Mouse (Mus musculus) R1 (cell line): ENCODE results near the gene Gm20388.

Experiments
- DNase-seq: peaks from one replicate; pipeline ENCODE4 v3.0.0-alpha.2; 2018; ENCODE audit warnings: low read depth, low spot score

The Gm20388 gene

DNA sequence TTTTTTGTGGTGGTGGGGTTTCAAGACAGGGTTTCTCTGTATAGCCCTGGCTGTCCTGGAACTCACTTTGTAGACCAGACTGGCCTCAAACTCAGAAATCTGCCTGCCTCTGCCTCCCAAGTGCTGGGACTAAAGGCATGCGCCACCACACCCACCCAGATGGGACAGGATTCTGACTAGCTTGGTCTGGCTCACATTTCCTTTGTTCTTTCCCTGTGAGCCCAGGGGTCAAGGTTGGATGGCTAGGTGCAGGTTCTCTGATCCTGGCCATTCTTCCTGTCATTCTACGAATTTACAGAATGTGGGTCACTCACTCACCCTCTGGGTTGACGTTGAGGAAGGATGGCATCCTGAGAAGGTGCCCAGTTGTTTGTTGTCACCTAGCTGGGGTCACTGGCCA, 423.6 kb downstream of the Gm20388 start:
- DNase-seq, result peak; percentile 94

- peak; percentile 100 for DNase-seq
Measured at GRCm38 (mm10) chr8:120334878-120335261, 424.2 kb downstream of the Gm20388 start.

DNA sequence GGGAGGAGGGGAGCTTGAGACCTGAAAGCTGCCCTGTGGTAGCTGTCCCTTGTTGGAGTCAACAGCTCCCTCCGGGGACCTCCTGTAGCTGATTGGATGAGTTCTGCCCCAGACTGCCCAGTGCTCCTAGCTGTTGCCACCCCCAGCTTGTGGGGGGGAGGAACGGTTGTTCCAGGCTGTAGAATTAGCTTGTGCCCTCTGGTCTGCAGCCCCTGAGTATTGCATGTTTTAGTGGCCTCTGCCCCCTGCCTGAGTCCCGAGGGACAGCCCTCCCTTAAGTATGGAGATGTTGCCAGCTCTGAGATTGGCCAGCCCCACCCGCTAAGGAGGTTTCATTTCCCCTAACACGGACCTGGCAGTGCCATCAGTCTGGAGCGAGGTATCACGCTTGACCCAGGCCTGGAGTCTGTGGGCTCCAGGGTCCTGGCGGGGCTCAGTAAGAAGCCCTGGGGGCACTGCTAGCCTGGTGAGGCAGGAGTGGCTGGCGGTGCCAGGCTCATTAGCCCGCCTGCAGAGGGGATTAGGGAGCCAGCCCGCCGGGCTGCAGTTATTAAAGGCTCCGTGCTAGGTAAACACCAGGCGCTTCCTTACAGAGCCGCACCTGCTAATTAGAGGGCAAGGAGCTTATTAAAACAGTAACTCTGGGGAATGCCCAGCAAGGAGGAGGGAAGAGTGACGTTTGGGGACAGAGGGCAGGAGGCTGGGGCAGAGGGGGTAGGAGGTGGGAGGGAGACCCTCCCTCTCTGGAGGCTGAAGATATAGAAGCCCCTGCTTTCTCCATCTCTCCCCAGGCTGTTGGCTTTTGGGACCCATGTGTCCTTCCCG, 424.8 kb downstream of the Gm20388 start:
- DNase-seq, result peak; percentile 61

- DNase-seq, result peak; percentile 60
Measured at GRCm38 (mm10) chr8:120336087-120336380, 425.4 kb downstream of the Gm20388 start.

GRCm38 (mm10) chr8:120336909-120337555, 426.4 kb downstream of the Gm20388 start:
- DNase-seq, result peak; percentile 95

GRCm38 (mm10) chr8:120337627-120338026, 427.0 kb downstream of the Gm20388 start:
- DNase-seq, result no peak

DNA sequence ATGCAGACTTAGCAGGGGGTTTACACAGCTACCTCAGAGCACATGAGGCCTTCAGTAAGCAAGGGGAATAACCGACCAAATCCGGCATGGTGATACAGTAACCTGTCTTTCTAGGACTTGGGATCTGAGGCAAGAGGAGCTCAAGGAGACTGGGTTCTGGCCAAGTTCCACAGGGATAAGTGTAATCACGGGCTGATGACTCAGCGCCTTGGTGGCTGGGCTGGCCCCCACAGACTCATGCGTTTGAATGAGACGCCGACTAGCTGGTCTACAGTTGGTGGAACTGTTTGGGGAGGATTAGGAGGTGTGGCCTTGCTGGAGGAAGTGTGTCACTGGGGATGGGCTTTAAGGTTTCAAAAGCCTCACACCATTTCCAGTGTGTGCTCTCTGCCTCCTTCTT, 428.0 kb downstream of the Gm20388 start:
- peak; percentile 58 for DNase-seq

DNA sequence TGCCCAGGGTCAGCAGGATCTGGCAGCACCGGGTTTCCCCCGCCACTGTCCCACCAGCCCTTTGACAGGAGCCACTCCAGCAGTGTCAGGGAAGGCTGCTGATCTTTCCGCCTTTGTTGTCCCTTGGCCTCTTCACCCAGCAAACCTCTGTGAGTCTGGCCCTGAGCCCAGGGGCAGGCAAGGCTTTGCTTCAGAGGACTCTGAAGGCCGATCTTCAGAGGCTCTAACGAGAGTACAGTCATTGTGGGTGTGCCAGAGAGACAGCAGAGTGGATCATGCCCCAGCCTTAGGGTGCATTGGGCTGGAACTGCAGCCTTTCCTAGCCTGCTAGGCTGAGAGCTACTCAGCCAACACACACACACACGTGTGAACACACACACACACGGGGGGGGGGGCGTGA, 429.1 kb downstream of the Gm20388 start:
- DNase-seq, result no peak

DNA sequence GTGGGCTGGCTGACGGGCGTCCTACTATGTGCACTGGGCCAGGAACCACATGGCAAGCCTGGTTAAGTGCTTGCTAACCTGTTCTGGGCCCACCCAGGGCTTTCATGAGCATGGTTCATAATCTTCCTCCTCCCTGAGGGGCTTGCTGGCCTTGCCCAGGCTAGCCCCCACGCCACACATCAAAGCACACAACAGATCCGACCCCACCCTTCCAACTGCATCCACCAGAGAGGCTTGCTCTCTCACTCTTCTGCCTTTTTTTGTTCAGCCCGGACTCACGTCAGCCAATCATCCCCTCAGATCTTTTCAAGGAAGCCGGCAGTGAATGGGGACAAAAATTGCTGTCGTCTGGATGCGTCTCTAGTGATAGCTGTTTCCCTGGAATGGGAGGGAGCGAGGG, 430.5 kb downstream of the Gm20388 start:
- DNase-seq, result peak; percentile 39

DNA sequence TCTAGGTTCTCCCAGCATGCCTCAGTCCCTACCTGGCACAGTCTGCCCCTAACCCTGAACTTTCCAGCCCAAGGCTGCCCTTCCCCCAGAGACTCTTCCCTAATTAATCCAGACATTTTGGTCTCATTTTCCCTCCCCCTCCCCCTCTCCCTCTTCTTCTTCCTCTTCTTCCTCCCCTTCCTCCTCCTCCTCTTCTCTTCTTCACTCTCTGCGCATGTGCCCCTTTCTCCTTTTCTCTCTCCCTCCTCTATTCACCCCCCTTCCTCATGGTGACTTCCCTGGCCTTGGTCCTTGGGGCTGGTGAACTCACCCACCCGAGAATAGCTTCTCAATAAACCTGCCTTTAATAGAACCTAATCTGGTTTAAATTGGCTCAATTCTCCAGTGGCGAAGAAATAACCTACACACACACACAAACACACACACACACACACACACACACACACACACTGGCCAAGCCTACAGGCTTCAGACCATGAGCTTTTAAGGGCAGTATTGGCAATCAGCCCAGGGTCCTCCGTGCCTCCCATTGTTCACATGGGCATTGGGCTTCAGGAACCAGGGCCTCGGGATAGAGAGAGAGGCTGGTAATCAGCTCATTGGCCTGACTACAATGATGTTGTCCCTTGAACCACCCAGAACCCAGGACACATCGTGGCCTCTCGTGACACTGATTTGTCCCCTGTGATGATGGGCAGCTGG, 432.4 kb downstream of the Gm20388 start:
- no peak for DNase-seq

- no peak for DNase-seq
Measured at GRCm38 (mm10) chr8:120343582-120343981, 432.9 kb downstream of the Gm20388 start.

DNA sequence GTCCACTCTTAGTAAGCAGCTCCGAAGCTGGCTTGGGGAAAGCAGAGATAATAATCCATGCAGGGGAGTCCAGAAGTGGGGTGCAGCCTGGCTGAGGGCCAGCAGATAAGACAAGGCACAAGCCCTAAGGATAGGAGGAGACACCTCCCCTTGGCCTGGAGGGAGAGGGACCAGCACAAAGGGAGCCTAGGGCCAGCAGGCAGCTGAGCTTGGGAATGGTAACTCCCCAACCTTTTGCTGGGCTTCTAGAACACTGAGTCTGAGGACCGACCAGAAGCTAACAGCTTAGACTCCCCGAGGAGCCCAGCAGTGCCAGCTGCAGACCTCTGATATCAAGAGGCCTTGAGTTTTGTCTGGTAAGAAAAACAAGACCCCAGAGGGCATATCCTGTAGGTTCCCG, 433.5 kb downstream of the Gm20388 start:
- DNase-seq, result no peak

DNA sequence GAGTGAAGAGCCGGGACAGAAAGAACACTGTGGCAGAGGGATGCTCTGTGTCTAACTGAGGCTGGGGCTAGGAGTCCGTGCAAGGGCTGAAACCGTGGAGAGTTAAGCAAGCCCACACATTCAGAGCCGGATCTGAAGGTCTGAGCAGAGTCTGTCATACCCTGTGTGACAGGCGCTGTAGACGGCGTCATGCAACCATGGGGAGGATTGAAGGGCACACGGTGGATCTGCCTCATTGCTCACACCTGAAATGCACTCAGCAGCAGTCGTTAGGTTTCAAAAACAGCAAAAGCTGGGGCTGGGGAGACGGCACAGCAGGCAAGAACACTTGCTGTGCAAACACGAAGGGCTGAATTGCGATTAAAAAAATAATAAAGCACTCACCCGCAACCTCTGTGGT, 433.9 kb downstream of the Gm20388 start:
- DNase-seq, result no peak

- no peak for DNase-seq
Measured at GRCm38 (mm10) chr8:120347734-120348341, 437.2 kb downstream of the Gm20388 start.

DNA sequence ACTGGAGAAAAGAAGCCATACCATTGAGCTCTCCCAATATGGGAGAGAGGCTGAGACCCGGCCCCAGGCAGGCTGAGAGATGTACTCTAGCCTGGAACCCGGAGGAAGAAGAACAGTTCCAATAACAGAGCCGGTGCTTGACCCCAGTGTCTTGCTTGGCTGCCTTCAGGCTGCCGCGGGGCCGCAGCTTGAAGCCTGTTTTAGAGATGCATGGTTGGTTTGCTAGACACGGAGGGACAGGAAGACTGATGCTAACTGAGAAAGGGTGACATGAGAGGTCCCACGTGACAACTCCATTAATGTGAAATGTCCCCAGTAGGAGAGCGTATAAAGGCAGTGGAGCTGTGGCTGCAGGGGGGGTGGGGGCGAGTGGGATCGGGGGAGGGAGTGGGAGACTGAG, 438.3 kb downstream of the Gm20388 start:
- no peak for DNase-seq

DNA sequence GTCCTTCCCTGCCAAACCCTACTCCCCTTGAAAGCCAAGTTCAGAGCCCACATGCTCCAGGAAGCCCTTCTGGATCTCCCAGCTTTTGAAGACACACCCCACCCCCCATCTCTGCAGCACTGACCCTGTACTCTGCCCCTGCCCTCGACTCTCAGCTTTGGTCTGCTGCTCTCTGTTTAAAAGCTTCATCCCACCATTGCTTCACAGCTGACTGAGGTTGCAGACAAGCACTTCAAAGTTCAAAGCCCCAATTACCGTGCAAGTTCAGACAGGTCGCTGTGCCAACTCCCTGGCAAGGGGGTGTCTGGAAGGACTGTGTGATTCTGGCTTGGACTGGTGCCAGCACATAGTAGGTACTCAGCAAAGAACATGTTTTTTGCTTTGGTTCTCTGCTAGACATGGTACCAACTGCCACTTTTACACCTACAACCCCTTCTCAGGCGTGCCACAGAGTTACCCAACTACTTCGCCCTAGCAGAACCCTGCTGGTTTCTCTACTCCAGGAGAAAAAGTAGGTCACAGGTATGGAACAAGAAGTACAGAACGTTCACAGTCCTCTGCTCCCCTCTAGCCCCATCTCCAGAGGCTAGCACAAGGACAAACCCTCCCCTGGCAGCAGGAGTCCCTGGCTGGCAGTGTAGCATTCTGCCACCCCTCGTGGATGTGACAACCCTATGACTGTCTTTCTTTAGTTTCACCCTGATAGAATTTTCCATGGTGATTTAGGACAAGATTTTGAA, 440.9 kb downstream of the Gm20388 start:
- no peak for DNase-seq

- DNase-seq, result no peak
Measured at GRCm38 (mm10) chr8:120352096-120352495, 441.5 kb downstream of the Gm20388 start.

DNA sequence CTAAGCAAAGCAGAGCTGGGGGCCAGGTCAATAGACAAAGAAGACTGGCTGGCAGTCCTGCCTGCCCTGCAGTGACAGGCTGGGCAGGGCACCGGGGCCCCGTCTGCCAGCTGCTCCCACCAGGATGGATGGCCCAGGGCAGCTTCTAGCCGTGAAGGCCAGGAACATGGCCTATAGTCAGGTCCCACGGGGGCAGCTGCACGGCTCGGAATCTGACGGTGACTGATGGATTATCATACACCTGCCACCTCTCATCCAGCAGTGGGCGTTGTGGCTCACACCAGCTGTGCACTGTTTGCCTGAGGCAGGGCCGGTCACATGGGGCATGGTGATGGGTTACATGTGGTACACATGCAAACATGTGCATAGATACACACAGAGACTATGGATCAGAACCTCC, 445.4 kb downstream of the Gm20388 start:
- DNase-seq, result no peak

DNA sequence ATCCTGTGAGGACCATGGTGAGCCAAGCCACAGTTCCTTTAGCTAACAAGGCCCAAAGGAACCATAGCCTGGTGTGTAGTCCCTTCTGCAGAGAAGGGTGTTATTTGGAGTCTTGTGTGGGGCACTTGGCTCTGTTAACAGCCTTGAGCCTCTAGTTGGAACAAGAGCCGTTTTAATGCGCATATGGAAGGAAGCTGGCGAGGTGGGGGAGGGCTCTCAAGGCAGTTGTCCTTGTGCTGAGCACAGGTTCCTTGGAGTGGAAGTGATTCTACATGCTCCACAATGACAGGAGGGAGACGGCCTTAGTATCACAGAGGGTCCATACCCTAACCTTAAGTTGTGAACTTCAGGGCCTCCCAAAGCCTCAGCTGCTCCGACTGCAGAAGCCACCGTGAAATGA, 446.9 kb downstream of the Gm20388 start:
- DNase-seq, result no peak

- no peak for DNase-seq
Measured at GRCm38 (mm10) chr8:120361301-120361700, 450.7 kb downstream of the Gm20388 start.

- DNase-seq, result peak; percentile 73
Measured at GRCm38 (mm10) chr8:120363552-120364071, 453.0 kb downstream of the Gm20388 start.
